Mouse (Mus musculus): ENCODE results near the gene Nlrc4.

- TF ChIP-seq POLR2A (IDR thresholded peaks at IDR 0.05; ENCODE audit: low read depth, low read length) (no peak), CTCF (IDR thresholded peaks at IDR 0.05; ENCODE audit: borderline replicate concordance, insufficient read depth, low read length) (no peak)
Observed at GRCm38 (mm10) chr17:74480361-74481069, 21.6 kb upstream of the Nlrc4 start.

All from embryonic fibroblast, embryonic 13.5 days (primary cell).